Mouse (Mus musculus) kidney, adult 9 months (tissue): ENCODE measurements at regions not wholly inside any gene's neighbourhood (a gene's known extent, or its start where the extent isn't known, plus 50 kb on each side); places are given as distances from the start of the nearest gene placed in this dataset.
A peak's percentile ranks its signal among the peaks of the same experiment; 100 is the strongest.

ENCODE experiments used
- DNase-seq: peaks from one replicate; pipeline ENCODE4 v3.0.0; 2022

GRCm38 (mm10) chr10:9569277-9569676 is 105.7 kb downstream of the Samd5 start:
- no peak for DNase-seq

GRCm38 (mm10) chr10:9557517-9558065 is 117.4 kb downstream of the Samd5 start:
- DNase-seq, result no peak

- no peak for DNase-seq
Measured at GRCm38 (mm10) chr10:9557092-9557491, 117.9 kb downstream of the Samd5 start.

- DNase-seq, result no peak
Measured at GRCm38 (mm10) chr10:9553946-9554345, 121.1 kb downstream of the Samd5 start.

- no peak for DNase-seq
Measured at GRCm38 (mm10) chr10:9549913-9550709, 124.9 kb downstream of the Samd5 start.

DNA sequence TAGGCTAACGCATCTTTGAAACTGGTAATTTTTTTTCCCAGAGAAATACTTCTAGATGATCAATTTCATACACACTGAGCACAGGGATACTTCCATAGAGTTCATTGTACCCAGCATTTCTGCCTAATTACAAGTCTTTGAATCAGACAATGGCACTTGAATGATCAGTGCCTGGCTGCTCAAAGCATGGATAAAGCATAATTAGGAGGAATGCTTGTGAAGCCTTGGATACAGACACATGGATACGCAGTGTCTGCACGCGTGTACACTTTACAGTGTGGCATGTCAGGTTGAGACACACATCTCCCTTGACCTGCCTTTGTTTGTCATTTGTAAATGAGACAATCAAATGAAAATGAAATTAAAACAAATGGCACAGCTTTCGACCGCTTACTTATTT is 129.2 kb downstream of the Samd5 start:
- DNase-seq, result no peak

DNA sequence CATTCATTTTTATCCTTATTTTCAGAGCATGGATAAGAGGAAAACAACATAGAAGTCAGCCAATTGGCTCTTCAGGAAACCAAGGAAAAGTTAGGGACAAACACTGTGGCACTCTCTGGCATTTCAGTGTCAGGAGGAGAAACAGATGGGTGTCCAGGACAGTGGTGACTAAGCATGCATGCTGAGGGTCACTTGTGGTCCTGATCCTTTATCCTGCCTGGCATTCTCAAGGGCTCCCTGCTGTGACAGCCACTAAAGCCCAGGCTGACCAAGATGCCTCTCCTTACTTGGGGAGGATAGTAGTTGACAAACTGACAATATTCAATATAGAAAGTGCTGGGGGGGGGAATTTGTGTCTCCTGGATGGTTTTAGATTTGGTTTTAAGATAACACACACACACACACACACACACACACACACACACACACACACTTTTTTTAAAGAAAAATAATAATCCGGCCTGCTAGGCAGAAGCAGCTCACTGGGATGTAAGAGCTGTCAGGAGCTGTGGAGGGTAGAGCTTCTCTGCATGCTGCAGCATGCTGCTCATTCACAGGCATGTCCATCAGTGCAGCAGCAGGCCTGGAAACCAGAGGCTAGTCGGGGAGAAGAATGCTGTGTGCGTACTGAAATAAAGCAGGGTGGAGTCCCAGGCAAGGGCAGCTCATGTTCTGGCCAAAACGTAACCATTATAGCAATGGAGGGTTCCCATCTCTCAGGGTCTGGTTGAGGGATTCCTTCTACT is 130.8 kb downstream of the Samd5 start:
- DNase-seq, result no peak

GRCm38 (mm10) chr10:9541579-9541978 is 133.4 kb downstream of the Samd5 start:
- no peak for DNase-seq

DNA sequence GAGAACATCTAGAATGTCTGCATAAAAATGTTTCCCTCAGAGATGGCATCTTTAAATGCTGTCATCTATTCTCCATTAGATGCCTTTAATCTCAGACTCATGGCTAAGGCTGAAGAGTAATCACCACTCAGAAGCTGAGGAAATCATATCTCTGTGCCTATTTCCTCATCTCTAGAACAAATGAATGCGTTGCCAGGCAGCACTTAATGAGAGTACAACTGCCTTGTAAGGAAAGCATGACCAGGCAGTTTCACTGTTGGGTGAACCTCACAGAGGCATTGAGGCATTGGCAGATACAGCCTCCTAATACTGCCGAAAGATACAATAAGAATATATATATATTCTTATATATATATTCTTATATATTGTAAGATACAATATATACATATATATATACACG is 137.3 kb downstream of the Samd5 start:
- no peak for DNase-seq

- DNase-seq, result no peak
Measured at GRCm38 (mm10) chr10:9534552-9534951, 140.5 kb downstream of the Samd5 start.

DNA sequence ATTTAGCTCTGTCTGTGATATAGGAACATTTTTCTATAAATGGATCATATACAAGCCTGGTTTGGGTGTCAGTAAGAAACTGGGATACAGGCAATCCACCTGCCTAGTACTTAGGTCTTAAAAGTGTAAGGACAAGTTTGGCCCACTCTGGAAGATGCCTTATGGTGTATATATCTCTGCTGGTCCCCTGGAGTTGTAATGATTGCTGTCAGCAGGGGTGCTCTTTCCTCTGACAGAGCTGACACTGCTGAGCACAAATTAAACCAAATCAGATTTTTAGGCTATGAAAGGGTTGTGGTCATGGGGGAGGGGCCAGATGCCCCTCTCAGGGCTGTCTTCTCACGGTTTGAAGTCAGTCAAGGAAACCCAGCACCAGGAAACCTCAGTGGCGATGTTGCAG is 141.7 kb downstream of the Samd5 start:
- DNase-seq, result no peak

DNA sequence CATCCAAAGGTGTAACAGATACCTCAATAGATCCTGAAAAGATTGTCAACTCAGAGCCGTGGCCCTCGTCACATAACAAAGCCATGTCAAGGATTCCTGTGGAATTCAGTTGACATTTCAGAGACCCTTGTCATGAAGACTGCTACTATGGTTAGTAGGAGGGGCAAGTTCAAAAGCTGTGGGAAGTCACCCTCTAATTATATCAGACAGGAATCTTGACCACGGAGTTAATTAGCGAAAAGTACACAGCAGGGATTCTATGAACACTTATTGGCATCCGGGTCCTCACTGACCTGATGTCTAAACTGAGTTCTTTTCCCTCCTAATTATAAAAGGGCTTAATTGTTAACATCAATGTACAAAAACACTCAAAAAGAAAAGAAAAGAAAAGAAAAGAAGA is 143.1 kb downstream of the Samd5 start:
- DNase-seq, result no peak

GRCm38 (mm10) chr10:9529408-9529807 is 145.6 kb downstream of the Samd5 start:
- DNase-seq, result no peak

- DNase-seq, result no peak
Measured at GRCm38 (mm10) chr10:9528066-9528465, 146.9 kb downstream of the Samd5 start.

GRCm38 (mm10) chr10:9509764-9510390 is 165.1 kb downstream of the Samd5 start:
- no peak for DNase-seq

DNA sequence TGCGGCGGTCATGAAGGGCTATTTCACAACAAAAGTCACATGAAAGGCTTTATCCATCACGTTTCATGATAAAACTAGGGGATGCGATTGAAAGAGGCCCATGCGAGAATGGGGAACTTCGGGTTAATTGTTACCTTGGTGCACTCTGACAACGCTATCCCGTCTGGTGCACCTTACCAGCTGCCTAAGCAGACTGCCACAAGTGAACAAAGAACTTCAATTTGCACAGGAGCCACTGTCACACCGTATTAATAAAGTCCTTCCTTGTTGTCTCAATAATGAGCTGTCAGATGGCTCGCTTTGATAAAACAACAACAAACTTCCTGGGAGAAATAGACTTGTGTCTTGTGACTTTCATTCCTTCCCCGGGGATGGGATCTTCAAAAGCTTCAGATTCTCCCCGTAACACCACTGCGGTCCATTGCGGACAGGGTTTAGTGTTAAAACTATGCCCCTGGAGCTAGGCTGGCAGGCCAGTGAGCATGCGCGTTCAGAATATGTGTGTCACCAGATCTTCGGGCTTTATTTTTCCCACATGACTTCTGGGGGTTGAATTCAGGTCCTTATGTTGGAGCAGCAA is 165.8 kb downstream of the Samd5 start:
- DNase-seq, result no peak

DNA sequence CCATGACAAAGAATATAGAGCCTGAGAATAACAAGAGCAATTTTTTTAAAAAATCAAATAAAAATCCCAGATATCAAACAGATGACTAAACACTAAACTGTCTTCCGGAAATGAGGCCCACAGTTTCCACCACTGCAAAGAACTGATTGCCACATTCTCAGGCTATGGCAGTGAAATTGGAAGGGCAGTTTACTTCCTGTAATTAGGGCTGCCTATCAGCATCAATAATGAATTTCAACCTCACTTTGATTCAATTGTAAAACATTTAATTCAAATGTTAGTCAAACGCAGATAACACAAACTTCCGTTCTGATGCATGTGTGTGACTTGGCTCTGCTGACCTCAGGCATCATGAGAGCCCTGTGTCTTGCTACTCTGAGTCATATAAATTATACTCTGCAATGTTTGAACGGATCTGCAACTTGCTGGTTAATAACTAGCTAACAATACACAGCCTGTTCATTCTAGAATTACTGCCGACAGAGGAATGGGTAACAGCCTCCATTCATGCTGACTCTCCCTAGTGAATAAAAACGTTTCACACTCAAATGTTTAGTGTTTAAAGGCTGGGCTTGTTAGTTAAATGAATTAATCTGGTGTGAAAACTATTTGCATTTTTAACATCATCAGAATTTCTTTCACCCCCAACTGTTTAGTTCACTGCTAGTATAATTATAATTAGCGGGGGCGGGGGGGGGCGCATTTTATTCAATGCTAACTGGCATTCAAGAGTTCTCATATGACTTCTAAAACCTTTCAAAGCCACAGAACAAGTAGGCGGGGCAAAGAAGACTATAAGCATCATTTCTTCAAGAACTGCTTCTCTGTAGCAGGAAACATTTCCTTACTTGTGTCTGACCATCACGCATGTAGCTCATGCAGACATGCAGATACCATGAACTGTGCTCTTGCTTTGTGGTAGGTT is 171.2 kb downstream of the Samd5 start:
- peak; percentile 2 for DNase-seq

GRCm38 (mm10) chr10:9498550-9498949 is 176.5 kb downstream of the Samd5 start:
- no peak for DNase-seq

DNA sequence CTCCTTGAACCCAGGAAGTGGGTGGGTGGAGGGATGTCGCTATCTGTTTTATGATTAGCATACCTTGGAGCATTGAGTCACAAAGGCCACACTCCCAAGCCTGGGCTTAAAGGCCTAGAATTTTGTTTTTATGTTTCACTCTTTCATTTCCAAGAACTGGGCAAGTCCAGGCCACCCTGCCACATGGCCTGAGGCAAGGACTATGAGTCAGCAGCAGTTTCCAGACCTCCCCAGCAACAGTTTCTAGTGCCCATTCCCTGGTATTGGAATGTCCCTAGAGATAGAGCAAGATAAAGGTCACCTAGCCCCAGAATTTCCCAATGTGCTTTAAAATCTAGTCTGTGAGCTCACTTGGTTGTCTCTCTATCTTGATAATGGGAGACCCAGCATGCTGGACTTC is 178.0 kb downstream of the Samd5 start:
- DNase-seq, result no peak

GRCm38 (mm10) chr10:9495143-9495651 is 179.8 kb downstream of the Samd5 start:
- DNase-seq, result no peak

- no peak for DNase-seq
Measured at GRCm38 (mm10) chr10:9490416-9490815, 184.6 kb downstream of the Samd5 start.

DNA sequence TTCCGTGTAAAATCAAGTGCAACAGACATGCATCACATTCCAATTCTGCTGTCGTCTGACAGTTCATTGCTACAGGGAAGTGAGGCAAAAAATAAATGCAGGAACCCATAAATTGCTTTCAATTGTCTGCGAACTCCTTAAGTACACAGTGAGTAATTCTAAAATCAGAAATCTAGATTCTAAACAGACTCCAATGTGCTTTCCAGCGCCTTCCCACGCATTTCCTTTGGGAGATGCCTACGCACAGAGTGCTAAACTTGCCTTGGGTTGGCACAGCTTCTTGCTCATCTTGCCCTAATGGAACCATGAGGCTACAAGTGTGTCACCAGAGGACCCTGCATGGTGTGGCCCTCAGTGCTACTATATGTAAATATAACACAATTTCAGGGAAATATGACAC is 212.6 kb downstream of the Samd5 start:
- DNase-seq, result no peak
